Mouse (Mus musculus) cerebellum, adult 8-10 months (tissue): ENCODE data around the gene Emx2.

Experiments
- DNase-seq: peaks from one replicate; pipeline ENCODE4 v3.0.0; 2022

Gene Emx2

DNA sequence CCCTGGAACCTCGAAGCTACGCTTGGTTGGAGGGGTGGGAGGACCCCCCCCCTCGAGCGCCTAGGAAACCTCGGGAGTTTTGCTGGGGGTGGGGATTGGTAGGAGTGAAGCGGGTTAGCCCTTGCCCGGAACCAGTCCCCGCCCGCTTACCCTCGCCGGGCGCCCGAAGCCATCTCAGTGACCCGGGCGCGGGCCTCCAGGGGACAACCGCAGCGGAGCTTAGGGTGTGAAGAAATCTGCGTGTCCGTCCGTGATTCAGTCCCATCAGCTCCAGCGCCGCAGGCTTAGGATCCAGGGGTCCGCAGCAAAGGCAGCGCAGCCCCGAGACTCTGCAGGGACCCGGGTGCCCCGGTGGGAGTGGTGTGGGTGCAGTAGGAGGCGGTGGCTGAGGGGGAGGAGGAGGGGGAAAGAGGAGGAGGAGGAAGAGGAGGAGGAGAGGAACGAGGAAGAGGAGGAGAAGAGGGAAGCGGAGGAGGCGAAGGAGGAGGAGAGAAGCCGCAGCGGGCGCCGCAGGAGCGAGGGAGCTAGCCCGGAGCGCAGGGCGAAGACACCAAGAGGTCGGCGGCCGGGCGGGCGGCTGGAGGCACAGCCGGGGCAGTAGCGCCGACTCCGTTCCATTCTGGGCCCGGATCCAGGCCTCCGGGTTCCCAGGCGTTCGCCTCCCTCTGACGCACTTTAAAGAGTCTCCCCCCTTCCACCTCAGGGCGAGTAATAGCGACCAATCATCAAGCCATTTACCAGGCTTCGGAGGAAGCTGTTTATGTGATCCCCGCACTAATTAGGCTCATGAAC, at the start of gene Emx2:
Gene Emx2 (plus strand): TSS at position 422 of the 792 bp plus-strand sequence.
- DNase-seq, result no peak

- DNase-seq, result no peak
Observed at GRCm38 (mm10) chr19:59414128-59414527, 44.0 kb upstream of the Emx2 start.

- DNase-seq, result peak; percentile 78
Observed at GRCm38 (mm10) chr19:59418024-59418423, 40.1 kb upstream of the Emx2 start.

DNA sequence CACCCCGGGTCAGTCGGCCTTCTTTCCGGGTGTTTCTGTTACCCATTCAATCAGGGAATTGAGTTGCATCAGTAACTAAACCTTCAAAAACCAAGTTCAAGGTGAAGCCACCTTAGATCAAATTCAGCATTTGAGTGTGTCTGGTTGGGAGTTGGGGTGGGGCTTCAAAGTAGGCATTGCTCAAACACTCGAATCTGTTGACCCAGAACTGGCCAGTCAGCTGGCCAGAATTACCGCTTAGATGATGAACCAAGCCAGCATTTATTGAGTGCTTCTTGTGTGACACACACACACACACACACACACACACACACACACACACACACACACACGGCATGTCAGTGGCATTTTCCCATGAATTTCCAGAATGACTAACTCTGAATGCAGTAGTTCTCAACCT, 39.5 kb upstream of the Emx2 start:
- no peak for DNase-seq

GRCm38 (mm10) chr19:59422393-59422792, 35.8 kb upstream of the Emx2 start:
- no peak for DNase-seq

- DNase-seq, result no peak
Observed at GRCm38 (mm10) chr19:59423685-59424084, 34.5 kb upstream of the Emx2 start.

- no peak for DNase-seq
Observed at GRCm38 (mm10) chr19:59424975-59425374, 33.2 kb upstream of the Emx2 start.

- DNase-seq, result no peak
Observed at GRCm38 (mm10) chr19:59432286-59432685, 25.9 kb upstream of the Emx2 start.

GRCm38 (mm10) chr19:59450561-59451135, 7.5 kb upstream of the Emx2 start:
- no peak for DNase-seq

GRCm38 (mm10) chr19:59451441-59451951, 6.7 kb upstream of the Emx2 start:
- no peak for DNase-seq

DNA sequence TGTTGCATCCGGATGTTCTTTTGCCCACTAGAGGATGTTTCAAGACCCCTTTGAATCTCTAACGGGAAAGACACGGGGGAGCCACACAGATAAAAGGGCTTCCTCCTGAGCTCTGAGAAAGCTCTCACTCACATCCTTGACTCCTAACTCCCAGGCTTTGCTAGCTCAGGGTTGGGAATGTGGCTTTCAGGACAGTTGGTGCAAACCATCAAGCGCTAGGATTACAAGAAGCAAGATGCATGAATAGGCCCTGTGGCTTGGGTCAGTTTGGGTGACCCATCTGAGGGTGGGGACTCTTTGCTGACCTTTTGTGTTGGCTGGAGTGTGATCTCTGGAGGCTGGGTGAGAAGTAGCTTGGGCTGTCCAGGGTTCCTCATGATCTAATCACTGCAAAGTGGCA, 5.9 kb upstream of the Emx2 start:
- DNase-seq, result no peak

GRCm38 (mm10) chr19:59453591-59453990, 4.6 kb upstream of the Emx2 start:
- DNase-seq, result no peak

- DNase-seq, result peak; percentile 34
Observed at GRCm38 (mm10) chr19:59454196-59454595, 4.0 kb upstream of the Emx2 start.

DNA sequence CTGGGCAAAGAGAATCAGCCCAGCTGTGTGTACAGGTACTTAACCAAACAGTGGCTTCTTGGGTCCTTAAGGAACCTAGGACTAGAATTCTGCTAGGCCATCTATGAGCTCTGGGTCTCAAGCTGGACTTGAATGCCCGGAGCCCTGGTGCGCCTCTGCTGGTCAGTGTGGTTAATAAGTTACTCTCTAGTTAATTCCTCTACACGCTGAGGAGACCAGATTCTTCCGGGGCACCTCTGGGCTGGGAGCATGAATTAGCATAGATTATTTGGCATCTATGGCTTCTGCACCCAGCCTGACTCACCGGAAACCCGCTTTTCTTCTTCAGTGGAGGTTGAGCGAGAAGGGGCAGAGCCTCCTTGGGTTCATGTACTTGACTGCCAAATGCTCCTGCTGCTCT, 2.5 kb upstream of the Emx2 start:
- no peak for DNase-seq

- DNase-seq, result no peak
Observed at GRCm38 (mm10) chr19:59457011-59457945, 894 bp upstream of the Emx2 start.

DNA sequence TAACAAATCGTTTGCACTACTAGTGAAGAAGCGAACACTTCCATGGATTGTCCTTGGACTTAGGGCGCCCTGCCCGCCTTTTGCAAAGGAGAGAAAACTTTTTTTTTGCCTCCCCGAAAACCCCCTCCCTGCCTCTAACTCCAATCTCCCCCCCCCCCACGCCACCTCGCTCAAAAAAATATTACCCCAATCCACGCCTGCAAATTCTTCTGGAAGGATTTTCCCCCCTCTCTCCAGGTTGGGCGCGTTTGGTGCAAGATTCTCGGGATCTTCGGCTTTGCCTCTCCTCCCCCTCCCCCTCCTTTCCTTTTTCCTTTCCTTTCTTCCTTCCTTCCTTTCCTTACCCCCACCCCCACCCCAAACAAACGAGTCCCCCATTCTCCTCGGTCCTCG, 567 bp downstream of the Emx2 start:
- DNase-seq, result no peak

DNA sequence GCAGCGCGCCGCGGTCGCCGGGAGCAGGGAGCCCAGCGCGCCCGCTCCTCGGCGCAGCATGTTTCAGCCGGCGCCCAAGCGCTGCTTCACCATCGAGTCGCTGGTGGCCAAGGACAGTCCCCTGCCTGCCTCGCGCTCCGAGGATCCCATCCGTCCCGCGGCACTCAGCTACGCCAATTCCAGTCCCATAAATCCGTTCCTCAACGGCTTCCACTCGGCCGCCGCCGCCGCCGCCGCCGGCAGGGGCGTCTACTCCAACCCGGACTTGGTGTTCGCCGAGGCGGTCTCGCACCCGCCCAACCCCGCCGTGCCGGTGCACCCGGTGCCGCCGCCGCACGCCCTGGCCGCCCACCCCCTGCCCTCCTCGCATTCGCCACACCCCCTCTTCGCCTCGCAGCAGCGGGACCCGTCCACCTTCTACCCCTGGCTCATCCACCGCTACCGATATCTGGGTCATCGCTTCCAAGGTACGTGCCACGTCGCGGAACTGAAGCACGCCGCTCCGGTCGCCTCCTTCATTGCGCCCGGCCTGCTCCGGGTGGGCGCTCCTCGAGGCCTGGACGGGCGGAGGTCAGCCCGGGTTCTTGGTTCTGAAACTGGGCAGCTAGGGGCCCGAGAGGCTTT, 1.1 kb downstream of the Emx2 start:
- DNase-seq, result no peak

DNA sequence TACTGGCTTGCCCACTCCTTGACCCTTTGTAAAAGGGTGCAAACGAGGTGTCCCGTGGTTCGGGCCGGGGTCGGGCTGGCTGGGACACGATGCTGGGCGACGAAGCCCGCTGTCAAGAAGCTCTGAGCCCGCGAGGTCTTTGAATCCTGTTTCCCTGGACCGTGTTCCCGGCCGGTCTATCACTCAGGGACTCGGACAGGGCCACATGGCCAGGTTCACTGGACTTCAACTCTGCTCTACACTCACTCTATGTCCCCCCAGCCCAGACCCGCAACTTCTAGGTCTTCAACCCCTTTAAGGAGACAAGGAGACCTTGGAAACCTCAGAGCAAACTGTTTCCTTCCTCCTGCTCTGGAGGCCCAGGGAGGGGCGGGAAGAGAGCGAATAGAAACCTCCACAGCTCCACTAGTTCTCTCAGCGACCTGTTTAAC, 1.7 kb downstream of the Emx2 start:
- no peak for DNase-seq

GRCm38 (mm10) chr19:59460328-59461115, 2.4 kb downstream of the Emx2 start:
- DNase-seq, result no peak

GRCm38 (mm10) chr19:59461481-59462421, 3.6 kb downstream of the Emx2 start:
- no peak for DNase-seq
